Mouse (Mus musculus): ENCODE results near the gene Zbed6. TPM values are rescaled to one million over a fixed set of nuclear protein-coding genes. Genes with fewer than 3 reads are reported as not detected.

Zbed6 gene
- total RNA-seq, 1 experiment from 2014 or later = 36.1 TPM

Other genes with a start within 250 kb of the Zbed6 start
- gene Sox13, start 236.5 kb downstream of the Zbed6 start, total RNA-seq (2017) = 0.25 and 0.58 TPM in 2 replicates
- gene Snrpe, start 50.6 kb downstream of the Zbed6 start, total RNA-seq (2017) = 85.2 and 109 TPM in 2 replicates
- 9.1 and 16.9 TPM in 2 replicates for gene Gm38394, start 433 bp upstream of the Zbed6 start, total RNA-seq (2017)
- 75.3 and 76.6 TPM in 2 replicates for gene Lax1, start 29.2 kb upstream of the Zbed6 start, total RNA-seq (2017)
- gene Atp2b4, start 140.2 kb upstream of the Zbed6 start, total RNA-seq (2017) = 1.4 and 2.1 TPM in 2 replicates
- not detected in 2 replicates for gene Optc, start 247.1 kb upstream of the Zbed6 start, total RNA-seq (2017)